Mouse (Mus musculus) liver, adult 2 months (tissue): ENCODE measurements around the gene Col23a1. TPM values are rescaled to one million over a fixed set of nuclear protein-coding genes. Genes with fewer than 3 reads are reported as not detected.

Source experiments
- DNase-seq: peaks from one replicate; pipeline ENCODE4 v3.0.0-alpha.2; 2011; ENCODE audit warnings: low read depth, low spot score; ENCODE audit errors: extremely low read depth
- H3K27ac ChIP-seq: fragments of 200-500 bp; replicated peaks from 2 replicates; pipeline ENCODE4 v1.5.1; 2012; ENCODE audit warnings: low read depth, mild to moderate bottlenecking, control low read depth, inconsistent platforms, low read length; ENCODE audit not compliant: insufficient read depth
- H3K27me3 ChIP-seq: fragments of 200-500 bp; 2 replicates; pipeline ENCODE4 v1.6.1; 2012; ENCODE audit warnings: mild to moderate bottlenecking, moderate library complexity, low read length, inconsistent platforms; ENCODE audit not compliant: control insufficient read depth, insufficient read depth
- H3K36me3 ChIP-seq: fragments of 200-500 bp; 2 replicates; pipeline ENCODE4 v1.6.1; 2012; ENCODE audit warnings: low read length, inconsistent platforms; ENCODE audit not compliant: control insufficient read depth, insufficient read depth
- H3K4me1 ChIP-seq: fragments of 200-500 bp; 2 replicates; pipeline ENCODE4 v1.6.1; 2011; ENCODE audit warnings: low read length; ENCODE audit not compliant: control insufficient read depth, insufficient read depth
- H3K4me3 ChIP-seq: fragments of 200-500 bp; 2 replicates; pipeline ENCODE4 v1.5.1; 2011; ENCODE audit warnings: low read depth, mild to moderate bottlenecking, control low read depth, low read length, moderate library complexity; ENCODE audit not compliant: insufficient read depth
- H3K79me2 ChIP-seq: fragments of 200-500 bp; 2 replicates; pipeline ENCODE4 v1.6.1; 2012; ENCODE audit warnings: inconsistent platforms, mild to moderate bottlenecking, low read length, moderate library complexity; ENCODE audit not compliant: control insufficient read depth, insufficient read depth
- H3K9ac ChIP-seq: fragments of 200-500 bp; 2 replicates; pipeline ENCODE4 v1.6.1; 2012; ENCODE audit warnings: low read depth, mild to moderate bottlenecking, control low read depth, inconsistent platforms, low read length
- CTCF ChIP-seq: fragments of 200-500 bp; IDR thresholded peaks from 2 replicates; pipeline ENCODE4 v1.5.1; 2011; ENCODE audit warnings: low read depth, low read length, control low read depth
- POLR2A ChIP-seq: fragments of 200-500 bp; IDR thresholded peaks from 2 replicates; pipeline ENCODE4 v1.6.1; 2011; ENCODE audit warnings: low read length, control low read depth; ENCODE audit not compliant: insufficient read depth; ENCODE audit errors: extremely low read depth
- WGBS: fragments of 180-500 bp; shearing (Covaris S2); methylation state at CpG from one replicate; pipeline ENCODE4 v1.1.7; 2018; 5-methylcytosine and 5-hydroxymethylcytosine counted together
- polyA plus RNA-seq: library from polyadenylated mRNA; depleted of rRNA; stranded (reverse); fragments of >200 nt; gene quantifications from 2 replicates; pipeline ENCODE4 v1.2.3, GENCODE M21; 2012
- total RNA-seq: library from RNA; depleted of rRNA; stranded (reverse); fragments of >200 nt; gene quantifications from 2 replicates; pipeline ENCODE4 v1.2.3, GENCODE M21; 2014

Col23a1 gene
- total and polyA plus RNA-seq, 2 experiments = 0.05 to 0.09 TPM

DNA sequence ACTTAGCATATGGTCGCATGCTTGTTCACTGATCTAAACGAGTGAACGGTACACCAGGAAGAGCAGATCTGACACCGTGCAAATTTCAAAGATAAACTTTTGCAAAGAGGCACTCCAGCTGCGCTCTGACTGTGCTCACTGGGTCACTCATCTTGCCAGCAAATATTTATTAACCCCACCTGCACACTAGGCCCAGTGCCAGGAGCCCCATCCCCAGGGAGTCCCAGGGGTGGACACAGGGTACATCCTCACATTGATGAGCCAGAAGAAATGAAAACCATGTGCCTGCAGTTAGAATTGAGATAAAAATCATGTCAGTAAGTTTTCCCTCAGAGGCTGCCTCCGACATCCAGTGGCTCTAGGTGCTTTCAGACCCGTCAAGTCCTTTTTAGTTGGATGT is 162.2 kb downstream of the Col23a1 start:
- Histone ChIP-seq H3K27me3 (no peaks in the 10 kb centered on the region), H3K79me2 (no peaks in the 10 kb centered on the region), H3K4me1 (no peaks in the 10 kb centered on the region), H3K36me3 (no peaks in the 10 kb centered on the region), H3K9ac (no peak overlapping the region), H3K4me3 (no peak overlapping the region), H3K27ac (no peak overlapping the region)
- TF ChIP-seq POLR2A (no peak), CTCF (no peak)
- WGBS = 38% methylated on average over 7 of the region's 7 CpGs
- DNase-seq = no peak

DNA sequence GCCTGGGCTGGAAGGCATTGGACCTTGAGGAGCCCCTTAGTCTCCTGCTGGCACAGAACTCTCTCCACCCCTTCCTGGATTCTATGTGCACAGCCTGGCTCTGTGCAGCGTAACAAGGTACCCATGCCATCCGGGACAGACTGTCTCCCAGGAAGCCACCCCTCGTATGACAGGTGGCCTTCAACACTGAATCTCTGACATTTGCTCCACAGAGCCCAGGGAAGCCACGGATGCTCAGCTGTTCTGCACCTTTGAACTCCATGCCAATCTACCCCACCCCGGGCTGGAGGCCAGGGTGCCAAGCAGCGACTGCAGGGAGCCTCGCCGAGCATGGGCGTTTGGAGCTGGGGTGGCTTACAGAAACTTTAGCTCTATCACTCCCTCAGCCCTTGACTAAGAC is 164.0 kb downstream of the Col23a1 start:
- H3K4me1 ChIP-seq = no peaks in the 10 kb centered on the region
- 83% methylated on average over 9 of the region's 9 CpGs for WGBS
- no peak overlapping the region for H3K4me3 ChIP-seq
- H3K79me2 ChIP-seq = no peaks in the 10 kb centered on the region
- no peaks in the 10 kb centered on the region for H3K36me3 ChIP-seq
- H3K27me3 ChIP-seq = no peaks in the 10 kb centered on the region
- no peak overlapping the region for H3K27ac ChIP-seq
- H3K9ac ChIP-seq = no peak overlapping the region
- DNase-seq = no peak
- no peak for TF ChIP-seq CTCF
- TF ChIP-seq POLR2A = no peak

GRCm38 (mm10) chr11:51455501-51455900 is 165.8 kb downstream of the Col23a1 start:
- no peak overlapping the region for H3K4me3 ChIP-seq
- H3K27me3 ChIP-seq = no peaks in the 10 kb centered on the region
- TF ChIP-seq CTCF = no peak
- no peak for TF ChIP-seq POLR2A
- no peaks in the 10 kb centered on the region for H3K4me1 ChIP-seq
- no peak overlapping the region for H3K27ac ChIP-seq
- H3K9ac ChIP-seq = no peak overlapping the region
- H3K79me2 ChIP-seq = no peaks in the 10 kb centered on the region
- DNase-seq = no peak
- H3K36me3 ChIP-seq = no peaks in the 10 kb centered on the region

DNA sequence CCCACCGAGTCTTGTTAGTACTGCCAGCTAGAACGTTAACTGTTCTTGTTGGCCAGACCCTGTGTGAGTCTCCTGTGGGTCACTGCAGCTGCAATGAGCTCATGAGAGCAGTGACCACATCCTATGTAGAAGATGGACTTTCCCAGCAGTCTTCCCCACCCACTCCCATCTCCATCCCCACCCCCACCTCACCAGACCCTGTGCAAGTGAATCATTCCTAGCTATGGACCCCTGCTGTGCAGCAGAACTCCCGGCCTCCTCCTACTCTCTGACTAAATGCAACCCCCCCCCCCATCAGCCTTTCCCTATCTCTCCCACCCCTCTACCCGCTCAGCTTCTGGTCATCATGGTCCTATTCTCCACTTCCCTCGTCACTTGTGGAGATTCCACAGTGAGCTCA is 167.9 kb downstream of the Col23a1 start:
- Histone ChIP-seq H3K36me3 (no peaks in the 10 kb centered on the region), H3K4me3 (no peak overlapping the region), H3K9ac (no peak overlapping the region), H3K27me3 (no peaks in the 10 kb centered on the region), H3K27ac (no peak overlapping the region), H3K4me1 (no peaks in the 10 kb centered on the region), H3K79me2 (no peaks in the 10 kb centered on the region)
- TF ChIP-seq CTCF = no peak
- TF ChIP-seq POLR2A = no peak
- 59% methylated on average over 5 of the region's 5 CpGs for WGBS
- DNase-seq = no peak

DNA sequence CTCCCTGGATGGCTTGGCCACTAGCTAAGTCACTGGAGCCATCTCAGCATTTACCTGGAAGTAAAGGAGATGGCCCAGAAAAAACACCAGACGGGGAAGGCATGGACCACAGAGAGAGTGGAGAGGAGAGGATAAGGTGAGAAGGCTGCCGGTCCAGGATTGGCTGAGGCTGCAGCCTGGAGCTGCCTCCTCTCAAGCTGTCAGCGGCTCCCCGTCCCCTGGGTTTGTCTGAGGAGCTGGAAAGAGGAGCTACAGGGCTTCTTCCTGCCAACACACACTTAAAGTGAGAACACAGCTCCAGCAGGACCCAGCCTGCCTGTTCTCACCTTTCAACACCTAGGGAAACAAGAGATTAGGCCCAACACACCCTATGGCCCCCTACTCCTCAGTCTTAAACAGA is 168.9 kb downstream of the Col23a1 start:
- Histone ChIP-seq H3K4me1 (no peaks in the 10 kb centered on the region), H3K27me3 (no peaks in the 10 kb centered on the region), H3K79me2 (no peaks in the 10 kb centered on the region), H3K27ac (no peak overlapping the region), H3K4me3 (no peak overlapping the region), H3K36me3 (no peaks in the 10 kb centered on the region), H3K9ac (no peak overlapping the region)
- no peak for DNase-seq
- 71% methylated on average over 4 of the region's 4 CpGs for WGBS
- no peak for TF ChIP-seq POLR2A
- no peak for TF ChIP-seq CTCF

DNA sequence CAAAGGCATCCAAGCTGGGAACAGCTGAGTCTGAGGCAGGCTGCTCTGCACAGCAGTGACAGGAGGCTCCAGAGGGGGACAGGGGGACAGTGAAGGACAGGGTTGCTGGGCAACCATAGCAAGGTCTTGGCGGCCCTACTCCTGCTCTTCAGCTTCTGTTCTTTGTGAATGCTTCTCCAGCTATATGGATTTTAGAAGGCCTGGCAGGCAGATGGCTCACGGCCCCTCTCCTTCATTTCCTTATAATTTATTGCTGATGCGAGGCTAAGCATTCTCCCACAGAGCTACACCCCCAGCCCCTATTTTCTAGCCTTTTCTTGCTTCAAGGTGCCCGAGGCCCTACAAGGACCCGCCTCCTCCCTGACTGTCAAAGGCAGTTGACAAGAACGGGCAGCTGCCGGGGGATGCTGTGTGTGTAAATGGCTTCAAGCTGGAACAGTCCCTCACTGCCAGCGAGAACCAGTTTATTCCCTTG is 169.9 kb downstream of the Col23a1 start:
- no peak for TF ChIP-seq POLR2A
- no peak for TF ChIP-seq CTCF
- DNase-seq = no peak
- H3K79me2 ChIP-seq = no peaks in the 10 kb centered on the region
- H3K27me3 ChIP-seq = no peaks in the 10 kb centered on the region
- no peak overlapping the region for H3K4me3 ChIP-seq
- WGBS = 88% methylated on average over 8 of the region's 8 CpGs
- no peak overlapping the region for H3K9ac ChIP-seq
- H3K36me3 ChIP-seq = no peaks in the 10 kb centered on the region
- H3K27ac ChIP-seq = no peak overlapping the region
- no peaks in the 10 kb centered on the region for H3K4me1 ChIP-seq

GRCm38 (mm10) chr11:51468737-51469136 is 179.0 kb downstream of the Col23a1 start:
- Histone ChIP-seq H3K27ac (no peak overlapping the region), H3K9ac (no peak overlapping the region), H3K36me3 (no peaks in the 10 kb centered on the region), H3K79me2 (no peaks in the 10 kb centered on the region), H3K4me1 (no peaks in the 10 kb centered on the region), H3K4me3 (no peak overlapping the region), H3K27me3 (no peaks in the 10 kb centered on the region)
- WGBS = 80% methylated on average over 6 of the region's 6 CpGs
- TF ChIP-seq CTCF (no peak), POLR2A (no peak)
- DNase-seq = no peak
